Mouse (Mus musculus) heart, postnatal 0 days (tissue): Measurements from ENCODE around the gene Tnfsf12. TPM values are rescaled to one million over a fixed set of nuclear protein-coding genes. Genes with fewer than 3 reads are reported as not detected.

Experiments used
- ATAC-seq: fragments of 200-750 bp; cut with Nextera tagmentation; 2 replicates; pipeline ENCODE4 v1.8.0; 2017; ENCODE audit warnings: low read depth, moderate number of reproducible peaks, moderate library complexity; ENCODE audit not compliant: insufficient read depth
- DNase-seq: peaks from one replicate; pipeline ENCODE4 v3.0.0-alpha.2; 2016; ENCODE audit warnings: low spot score
- H3K27ac ChIP-seq: fragments of 300-500 bp; sonication (generic); 2 replicates; pipeline ENCODE4 v1.5.1; 2014; ENCODE audit warnings: low read depth, mild to moderate bottlenecking
- H3K27me3 ChIP-seq: fragments of 300-500 bp; sonication (generic); 2 replicates; pipeline ENCODE4 v1.6.1; 2014; ENCODE audit warnings: low read length, mixed read lengths; ENCODE audit not compliant: control insufficient read depth, insufficient read depth
- H3K36me3 ChIP-seq: fragments of 300-500 bp; sonication (generic); replicated peaks from 2 replicates; pipeline ENCODE4 v1.6.1; 2014; ENCODE audit warnings: low read length, mixed read lengths; ENCODE audit not compliant: control insufficient read depth, insufficient read depth
- H3K4me1 ChIP-seq: fragments of 300-500 bp; sonication (generic); 2 replicates; pipeline ENCODE4 v1.6.1; 2014; ENCODE audit warnings: antibody characterized with exemption; ENCODE audit not compliant: control insufficient read depth, insufficient read depth
- H3K4me2 ChIP-seq: fragments of 300-500 bp; sonication (generic); 2 replicates; pipeline ENCODE4 v1.6.1; 2014; ENCODE audit warnings: low read depth, mild to moderate bottlenecking, low read length, moderate library complexity
- H3K4me3 ChIP-seq: fragments of 300-500 bp; sonication (generic); 2 replicates; pipeline ENCODE4 v1.5.1; 2014; ENCODE audit warnings: low read depth, low read length
- H3K9ac ChIP-seq: fragments of 300-500 bp; sonication (generic); replicated peaks from 2 replicates; pipeline ENCODE4 v1.6.1; 2014; ENCODE audit warnings: low read depth, low read length, mixed read lengths
- H3K9me3 ChIP-seq: fragments of 300-500 bp; sonication (generic); replicated peaks from 2 replicates; pipeline ENCODE4 v1.6.1; 2016; ENCODE audit warnings: low read length; ENCODE audit not compliant: control insufficient read depth
- CTCF ChIP-seq: IDR thresholded peaks from 2 replicates; pipeline ENCODE4 v1.5.1; 2016; ENCODE audit warnings: antibody characterized with exemption, control low read depth, low read depth
- EP300 ChIP-seq: IDR thresholded peaks from 2 replicates; pipeline ENCODE4 v1.6.1; 2016; ENCODE audit warnings: antibody characterized with exemption, low read depth
- WGBS: fragments of 180-500 bp; shearing (Covaris S2); extraction: QIAGEN DNeasy Blood & Tissue Kit; methylation state at CpG from one replicate; pipeline ENCODE4 v1.1.7; 2014; 5-methylcytosine and 5-hydroxymethylcytosine counted together
- polyA plus RNA-seq: library from polyadenylated mRNA; unstranded; fragments of >200 nt; fragmentation: Nextera tagmentation; extraction: Ambion mirVana; gene quantifications from 2 replicates; pipeline ENCODE4 v1.2.1, GENCODE M21; 2015
- total RNA-seq: library from RNA; depleted of rRNA; stranded (reverse); fragments of >200 nt; gene quantifications from 2 replicates; pipeline ENCODE4 v1.2.3, GENCODE M21; 2014; ENCODE audit warnings: low replicate concordance

Tnfsf12 gene
- total and polyA plus RNA-seq, 2 experiments from 2014 or later: 5.3 to 9.3 TPM

DNA sequence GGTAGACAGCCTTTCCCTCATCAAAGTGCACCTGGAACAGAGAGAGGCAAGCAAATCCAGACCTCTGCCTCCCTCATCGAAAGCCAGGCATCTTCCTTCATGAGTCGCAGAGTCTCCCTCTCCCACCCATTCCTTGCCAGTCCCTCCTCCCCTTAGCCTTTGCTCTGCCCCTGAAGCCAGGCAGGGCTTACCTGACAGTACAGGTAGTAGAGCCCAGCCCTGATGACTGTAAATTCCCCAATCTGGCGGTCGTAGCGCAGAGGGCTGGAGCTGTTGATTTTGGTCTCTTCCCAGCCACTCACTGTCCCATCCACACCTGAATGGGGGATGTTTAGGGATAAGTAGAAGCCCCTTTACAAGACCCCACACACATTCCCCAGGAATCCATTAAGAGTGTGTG lies 8.6 kb downstream of the Tnfsf12 start:
- H3K9ac ChIP-seq: no peak overlapping the region
- H3K4me3 ChIP-seq: no peak overlapping the region
- H3K4me2 ChIP-seq: no peak overlapping the region
- ATAC-seq: no peak
- H3K4me1 ChIP-seq: peaks cover 22% of the 10 kb centered on the region
- H3K9me3 ChIP-seq: no peaks in the 10 kb centered on the region
- TF ChIP-seq EP300: no peak
- no peak for TF ChIP-seq CTCF
- H3K36me3 ChIP-seq: no peaks in the 10 kb centered on the region
- 0 out of 2 replicates have a peak overlapping the region, but pooled peaks have one; percentile 18 for H3K27ac ChIP-seq
- 61% methylated on average over 5 of the region's 5 CpGs for WGBS
- no peaks in the 10 kb centered on the region for H3K27me3 ChIP-seq
- DNase-seq: no peak

DNA sequence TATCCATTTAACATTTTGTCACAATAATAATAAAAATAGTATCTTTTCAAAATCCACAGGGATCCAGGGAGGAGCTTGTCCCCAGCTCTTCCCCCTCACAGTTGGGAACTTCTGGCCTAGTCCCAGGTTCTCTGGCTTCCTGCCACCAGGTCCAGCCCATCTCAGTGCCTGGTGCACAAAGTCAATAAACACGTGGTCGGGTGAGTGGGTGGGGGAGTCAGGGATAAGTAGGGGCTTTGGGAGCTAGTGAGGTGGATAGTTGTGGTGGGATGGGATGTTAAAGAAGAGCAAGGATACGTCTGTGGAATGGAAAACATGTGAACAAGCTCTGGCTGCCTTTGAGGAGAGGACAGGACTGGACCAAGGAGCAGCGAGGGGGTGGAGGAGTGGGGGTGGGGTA lies 9.3 kb downstream of the Tnfsf12 start:
- peak overlapping the region; percentile 87 for H3K27ac ChIP-seq
- H3K36me3 ChIP-seq: no peaks in the 10 kb centered on the region
- H3K27me3 ChIP-seq: no peaks in the 10 kb centered on the region
- no peaks in the 10 kb centered on the region for H3K9me3 ChIP-seq
- peaks cover 22% of the 10 kb centered on the region for H3K4me1 ChIP-seq
- TF ChIP-seq EP300 (no peak), CTCF (no peak)
- peak overlapping the region; percentile 41; the same call in 1 of the 2 replicates for H3K4me2 ChIP-seq
- ATAC-seq (no peak), DNase-seq (peak; percentile 47)
- no peak overlapping the region for H3K9ac ChIP-seq
- H3K4me3 ChIP-seq: no peak overlapping the region
- 11% methylated on average over 4 of the region's 4 CpGs for WGBS

GRCm38 (mm10) chr11:69685526-69686148 lies 10.0 kb downstream of the Tnfsf12 start, which contains the start of gene Tnfsf13:
Gene Tnfsf13, minus strand, starts transcription at chr11:69685784.
- ATAC-seq (peak; percentile 28; the same call in 1 of the 2 replicates), DNase-seq (peak; percentile 79)
- H3K4me2 ChIP-seq: peak within 1 kb of the TSS; percentile 41
- H3K4me3 ChIP-seq: no peak within 1 kb of the TSS
- no peaks in the 10 kb centered on the region for H3K27me3 ChIP-seq
- 46% methylated on average over 10 of the region's 10 CpGs for WGBS
- H3K36me3 ChIP-seq: no peaks in the 10 kb centered on the region
- peaks cover 28% of the 10 kb centered on the region for H3K4me1 ChIP-seq
- TF ChIP-seq CTCF: no peak
- no peak for TF ChIP-seq EP300
- H3K9me3 ChIP-seq: no peaks in the 10 kb centered on the region
- 0 out of 2 replicates have a peak within 1 kb of the TSS, but pooled peaks have one; percentile 15 for H3K9ac ChIP-seq
- H3K27ac ChIP-seq: peak within 1 kb of the TSS; percentile 87

DNA sequence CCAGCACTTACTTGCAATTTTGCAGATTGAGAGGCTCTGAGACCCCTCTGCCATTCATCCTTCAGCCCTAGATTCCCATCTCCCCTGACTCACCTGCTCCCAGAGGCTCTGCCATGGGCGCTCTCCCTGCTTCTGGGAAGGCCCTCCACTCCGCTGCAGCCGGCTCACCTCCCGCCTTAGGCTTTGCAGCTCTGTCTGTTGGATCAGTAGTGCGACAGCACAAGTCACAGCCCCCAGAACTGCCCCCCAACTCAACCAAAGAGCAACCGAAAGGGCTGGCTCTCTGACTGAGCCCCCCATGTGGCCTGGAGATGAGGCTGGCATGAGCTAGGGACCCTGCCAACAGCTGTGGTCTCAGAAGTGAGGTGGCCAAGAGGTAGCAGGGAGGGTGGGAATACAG lies 10.7 kb downstream of the Tnfsf12 start:
- H3K4me1 ChIP-seq: peaks cover 28% of the 10 kb centered on the region

DNA sequence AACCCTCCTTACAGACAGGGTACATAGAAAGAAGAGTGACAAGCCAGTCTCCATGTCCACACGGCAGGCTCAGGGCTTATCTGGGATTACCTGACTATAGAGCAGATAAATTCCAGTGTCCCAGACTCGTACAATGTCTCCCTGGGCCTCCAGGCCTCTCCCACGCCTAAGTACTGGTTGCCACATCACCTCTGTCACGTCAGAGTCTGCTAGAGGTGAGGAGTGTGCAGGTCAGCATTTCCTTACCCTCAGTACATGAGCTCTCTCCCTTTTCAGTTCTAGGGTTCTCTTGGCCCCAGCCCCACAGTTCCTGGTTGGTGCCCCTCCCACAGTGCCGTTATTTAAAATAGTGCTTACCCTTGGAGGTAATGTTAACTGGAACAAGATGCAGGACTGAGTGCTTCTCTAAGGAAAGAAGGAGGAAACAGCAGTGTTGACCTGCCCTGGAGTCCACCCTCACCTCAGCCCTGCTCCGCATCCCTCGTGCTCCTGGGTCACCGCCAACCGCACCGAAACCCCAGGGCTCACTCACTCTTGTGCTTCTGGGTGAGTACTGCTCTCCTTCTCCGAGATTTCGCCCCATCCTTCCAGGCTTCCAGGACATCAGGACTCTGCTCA lies 11.4 kb downstream of the Tnfsf12 start:
- no peak for DNase-seq
- Histone ChIP-seq H3K4me3 (no peak overlapping the region), H3K36me3 (no peaks in the 10 kb centered on the region; the same call in 1 of the 2 replicates), H3K9ac (no peak overlapping the region), H3K4me2 (no peak overlapping the region), H3K9me3 (no peaks in the 10 kb centered on the region), H3K4me1 (peaks cover 28% of the 10 kb centered on the region), H3K27me3 (no peaks in the 10 kb centered on the region), H3K27ac (no peak overlapping the region)
- WGBS: 76% methylated on average over 12 of the region's 12 CpGs
- no peak for TF ChIP-seq CTCF
- TF ChIP-seq EP300: no peak
- ATAC-seq: no peak

More for the DNA sequence above, 10.7 kb downstream of the Tnfsf12 start:
- no peak overlapping the region for H3K4me2 ChIP-seq
- DNase-seq: no peak
- peak overlapping the region; percentile 87 for H3K27ac ChIP-seq
- no peaks in the 10 kb centered on the region for H3K9me3 ChIP-seq
- WGBS: 87% methylated on average over 6 of the region's 6 CpGs
- no peak for ATAC-seq
- no peak for TF ChIP-seq CTCF
- TF ChIP-seq EP300: no peak
- no peak overlapping the region for H3K4me3 ChIP-seq
- H3K27me3 ChIP-seq: no peaks in the 10 kb centered on the region
- no peaks in the 10 kb centered on the region for H3K36me3 ChIP-seq
- 0 out of 2 replicates have a peak overlapping the region, but pooled peaks have one; percentile 14 for H3K9ac ChIP-seq
